Mouse (Mus musculus): ENCODE results near the gene Insc. TPM values are rescaled to one million over a fixed set of nuclear protein-coding genes. Genes with fewer than 3 reads are reported as not detected.
A peak's percentile ranks its signal among the peaks of the same experiment; 100 is the strongest.

Insc gene
- polyA plus RNA-seq, 1 experiment from 2014 or later, result 18.1 TPM

DNA sequence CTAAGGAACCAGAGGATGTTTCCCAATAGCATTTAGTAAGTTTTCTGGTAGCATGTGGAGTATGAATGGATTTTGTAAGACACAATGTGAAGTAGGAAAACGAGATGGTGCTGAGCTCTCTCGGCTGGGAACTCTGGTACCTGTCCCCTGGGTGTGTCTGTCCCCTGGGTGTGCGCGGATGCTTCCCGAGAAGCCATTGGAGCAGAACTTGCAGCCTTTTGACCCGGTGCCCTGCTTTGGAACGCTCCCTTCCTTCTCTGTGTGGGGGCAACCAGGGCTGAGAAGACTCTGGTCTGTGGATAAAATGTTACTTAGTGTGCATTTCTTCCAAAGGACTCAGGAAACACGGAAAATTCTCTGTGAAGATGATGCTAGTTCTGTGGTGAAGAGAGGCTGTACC is 75.3 kb downstream of the Insc start:
- no peak for ATAC-seq (ENCODE audit: low read depth)
- Histone ChIP-seq H3K36me3 (ENCODE audit: control insufficient read depth, insufficient read depth, low read length) (no peaks in the 10 kb centered on the region), H3K4me3 (ENCODE audit: low read depth, low read length) (no peak overlapping the region), H3K4me2 (ENCODE audit: low read depth, low read length) (no peak overlapping the region), H3K9ac (ENCODE audit: low read depth, low read length) (no peak overlapping the region), H3K9me3 (ENCODE audit: control insufficient read depth, low read length) (no peaks in the 10 kb centered on the region), H3K27ac (replicated peaks; ENCODE audit: low read depth, low read length) (no peak overlapping the region), H3K4me1 (ENCODE audit: control insufficient read depth, insufficient read depth, low read length) (no peaks in the 10 kb centered on the region), H3K27me3 (replicated peaks; ENCODE audit: control insufficient read depth, insufficient read depth, low read length) (no peaks in the 10 kb centered on the region)
- 73% methylated on average over 8 of the region's 8 CpGs for WGBS
- DNase-seq (ENCODE audit: low spot score), result no peak

DNA sequence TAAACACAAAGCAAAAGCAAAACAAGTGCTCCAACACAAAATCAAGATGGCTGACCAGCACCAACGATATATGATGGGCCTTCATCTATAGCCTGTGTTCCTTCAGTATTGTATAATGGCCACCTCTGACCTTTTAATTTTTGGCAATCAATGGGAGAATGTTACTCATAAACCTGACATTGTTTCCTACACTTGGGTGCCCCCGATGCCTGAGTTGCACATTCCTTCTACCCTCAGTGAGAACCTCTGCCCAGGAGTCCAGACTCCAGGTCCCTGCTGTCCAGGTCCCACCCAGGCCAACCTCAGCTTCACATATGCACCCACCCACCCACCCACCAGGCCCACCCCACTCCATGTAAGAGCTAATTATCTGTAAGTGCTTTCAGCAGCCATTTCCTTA is 79.2 kb downstream of the Insc start:
- H3K9ac ChIP-seq (ENCODE audit: low read depth, low read length), result no peak overlapping the region
- H3K27me3 ChIP-seq (replicated peaks; ENCODE audit: control insufficient read depth, insufficient read depth, low read length), result no peaks in the 10 kb centered on the region
- H3K9me3 ChIP-seq (ENCODE audit: control insufficient read depth, low read length), result no peaks in the 10 kb centered on the region
- H3K27ac ChIP-seq (replicated peaks; ENCODE audit: low read depth, low read length), result no peak overlapping the region
- no peak overlapping the region for H3K4me2 ChIP-seq (ENCODE audit: low read depth, low read length)
- ATAC-seq (ENCODE audit: low read depth) (no peak), DNase-seq (ENCODE audit: low spot score) (no peak)
- WGBS, result 74% methylated on average over 2 of the region's 2 CpGs
- no peak overlapping the region for H3K4me3 ChIP-seq (ENCODE audit: low read depth, low read length)
- H3K4me1 ChIP-seq (ENCODE audit: control insufficient read depth, insufficient read depth, low read length), result no peaks in the 10 kb centered on the region
- no peaks in the 10 kb centered on the region for H3K36me3 ChIP-seq (ENCODE audit: control insufficient read depth, insufficient read depth, low read length)

DNA sequence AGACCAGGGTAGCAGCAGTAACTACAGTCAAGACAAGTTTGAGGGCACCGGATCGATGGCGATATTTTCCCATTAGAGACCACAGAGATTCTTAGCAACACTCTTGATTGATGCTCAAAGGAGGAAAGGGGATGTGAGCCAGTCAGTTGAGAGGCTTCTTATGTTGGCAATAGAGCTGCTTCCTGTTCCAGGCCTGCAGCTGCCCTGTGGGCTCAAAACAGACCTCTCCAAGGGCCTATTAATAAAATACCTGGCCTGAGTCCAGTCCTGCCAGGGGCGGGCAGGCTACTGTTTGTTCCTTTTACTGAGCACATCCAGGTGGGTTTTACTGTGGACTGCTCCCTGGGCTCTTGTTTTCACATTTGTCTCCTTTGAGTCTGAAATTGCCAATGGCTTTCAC is 83.9 kb downstream of the Insc start:
- 63% methylated on average over 4 of the region's 4 CpGs for WGBS
- Histone ChIP-seq H3K4me1 (ENCODE audit: control insufficient read depth, insufficient read depth, low read length) (no peaks in the 10 kb centered on the region), H3K9me3 (ENCODE audit: control insufficient read depth, low read length) (no peaks in the 10 kb centered on the region), H3K36me3 (ENCODE audit: control insufficient read depth, insufficient read depth, low read length) (no peaks in the 10 kb centered on the region), H3K9ac (ENCODE audit: low read depth, low read length) (no peak overlapping the region), H3K27ac (replicated peaks; ENCODE audit: low read depth, low read length) (no peak overlapping the region), H3K4me3 (ENCODE audit: low read depth, low read length) (no peak overlapping the region), H3K27me3 (replicated peaks; ENCODE audit: control insufficient read depth, insufficient read depth, low read length) (no peaks in the 10 kb centered on the region), H3K4me2 (ENCODE audit: low read depth, low read length) (no peak overlapping the region)
- no peak for DNase-seq (ENCODE audit: low spot score)
- no peak for ATAC-seq (ENCODE audit: low read depth)

DNA sequence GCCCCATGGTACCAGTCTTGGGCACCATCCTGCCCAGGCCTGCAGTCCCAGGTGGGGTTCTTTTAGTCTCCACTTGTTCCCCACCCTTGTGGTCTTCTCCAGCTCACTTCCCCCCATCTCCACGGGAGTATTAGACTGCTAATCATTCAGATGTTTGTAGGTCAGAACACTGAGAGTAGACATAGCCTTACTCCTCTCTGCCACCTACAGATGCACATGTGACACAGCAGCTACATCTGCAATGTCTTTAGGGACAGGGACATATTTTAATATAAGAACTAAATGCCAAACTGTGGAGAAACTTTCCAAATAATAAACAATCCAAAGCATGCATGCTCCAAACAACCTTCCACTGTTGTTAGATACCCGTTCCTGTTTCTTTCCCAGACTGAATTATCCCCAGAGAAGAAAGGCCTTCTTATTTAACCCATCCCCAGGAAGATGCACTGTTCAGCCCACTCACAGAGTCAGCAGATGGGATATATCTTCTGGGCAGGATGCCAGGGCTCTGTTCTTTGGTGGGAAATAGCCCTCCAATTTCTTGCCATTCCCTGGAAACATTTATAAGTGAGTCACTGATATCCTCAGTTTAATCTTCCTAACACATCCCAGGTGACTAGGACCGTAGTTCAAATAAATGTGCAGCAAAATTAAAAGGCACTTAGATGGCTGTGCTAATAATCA is 88.9 kb downstream of the Insc start:
- Histone ChIP-seq H3K4me1 (ENCODE audit: control insufficient read depth, insufficient read depth, low read length) (no peaks in the 10 kb centered on the region), H3K27ac (replicated peaks; ENCODE audit: low read depth, low read length) (no peak overlapping the region), H3K36me3 (ENCODE audit: control insufficient read depth, insufficient read depth, low read length) (no peaks in the 10 kb centered on the region), H3K9me3 (ENCODE audit: control insufficient read depth, low read length) (no peaks in the 10 kb centered on the region), H3K4me2 (ENCODE audit: low read depth, low read length) (no peak overlapping the region), H3K4me3 (ENCODE audit: low read depth, low read length) (no peak overlapping the region), H3K27me3 (replicated peaks; ENCODE audit: control insufficient read depth, insufficient read depth, low read length) (no peaks in the 10 kb centered on the region), H3K9ac (ENCODE audit: low read depth, low read length) (no peak overlapping the region)
- DNase-seq (ENCODE audit: low spot score), result peak; percentile 63
- WGBS, result 32% methylated on average over 3 of the region's 3 CpGs
- ATAC-seq (ENCODE audit: low read depth), result no peak

DNA sequence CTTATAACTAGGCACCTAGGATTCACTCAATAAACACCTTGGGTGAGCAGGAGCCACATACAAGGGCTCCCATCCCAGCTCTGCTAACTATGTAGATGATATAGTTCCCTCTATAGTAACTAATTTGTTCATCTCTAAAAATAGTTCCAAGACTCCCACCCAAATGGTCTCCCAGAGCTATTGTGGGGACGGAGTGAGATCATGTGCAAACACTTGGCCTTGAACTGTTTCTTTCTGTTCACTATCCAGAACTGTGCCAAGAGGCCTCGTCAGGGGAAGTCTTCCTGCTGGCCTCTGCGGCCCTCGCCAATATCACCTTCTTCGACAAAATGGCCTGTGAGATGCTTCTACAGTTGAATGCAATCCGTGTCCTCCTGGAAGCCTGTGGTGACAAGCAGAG is 91.0 kb downstream of the Insc start:
- no peak overlapping the region for H3K9ac ChIP-seq (ENCODE audit: low read depth, low read length)
- no peak overlapping the region for H3K4me3 ChIP-seq (ENCODE audit: low read depth, low read length)
- no peaks in the 10 kb centered on the region for H3K4me1 ChIP-seq (ENCODE audit: control insufficient read depth, insufficient read depth, low read length)
- H3K4me2 ChIP-seq (ENCODE audit: low read depth, low read length), result no peak overlapping the region
- H3K27ac ChIP-seq (replicated peaks; ENCODE audit: low read depth, low read length), result no peak overlapping the region
- DNase-seq (ENCODE audit: low spot score) (no peak), ATAC-seq (ENCODE audit: low read depth) (no peak)
- no peaks in the 10 kb centered on the region for H3K9me3 ChIP-seq (ENCODE audit: control insufficient read depth, low read length)
- WGBS, result 83% methylated on average over 6 of the region's 6 CpGs
- H3K27me3 ChIP-seq (replicated peaks; ENCODE audit: control insufficient read depth, insufficient read depth, low read length), result no peaks in the 10 kb centered on the region
- H3K36me3 ChIP-seq (ENCODE audit: control insufficient read depth, insufficient read depth, low read length), result no peaks in the 10 kb centered on the region

DNA sequence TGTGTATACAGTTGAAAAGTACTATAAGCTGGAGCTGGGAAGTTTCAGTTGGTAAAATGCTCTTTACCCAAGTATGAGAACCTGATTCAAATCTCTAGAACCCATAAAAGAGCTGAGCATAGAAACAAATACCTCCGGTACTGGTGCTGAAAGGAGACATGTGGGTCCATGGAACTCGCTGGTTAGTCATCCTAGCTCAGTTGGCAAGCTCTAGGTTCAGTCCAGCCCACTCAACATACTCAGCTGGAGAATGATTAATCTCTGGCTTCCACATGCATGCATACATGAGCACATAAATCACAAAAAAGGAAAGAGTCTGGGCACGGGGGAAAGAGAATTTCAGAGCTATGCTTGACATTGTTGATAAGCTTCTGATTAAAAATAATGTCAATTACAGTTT is 93.8 kb downstream of the Insc start:
- DNase-seq (ENCODE audit: low spot score), result no peak
- no peaks in the 10 kb centered on the region for H3K36me3 ChIP-seq (ENCODE audit: control insufficient read depth, insufficient read depth, low read length)
- no peak overlapping the region for H3K9ac ChIP-seq (ENCODE audit: low read depth, low read length)
- WGBS, result 74% methylated on average over 3 of the region's 3 CpGs
- no peak overlapping the region for H3K4me2 ChIP-seq (ENCODE audit: low read depth, low read length)
- H3K27me3 ChIP-seq (replicated peaks; ENCODE audit: control insufficient read depth, insufficient read depth, low read length), result no peaks in the 10 kb centered on the region
- ATAC-seq (ENCODE audit: low read depth), result no peak
- no peaks in the 10 kb centered on the region for H3K4me1 ChIP-seq (ENCODE audit: control insufficient read depth, insufficient read depth, low read length)
- H3K27ac ChIP-seq (replicated peaks; ENCODE audit: low read depth, low read length), result no peak overlapping the region
- no peak overlapping the region for H3K4me3 ChIP-seq (ENCODE audit: low read depth, low read length)
- no peaks in the 10 kb centered on the region for H3K9me3 ChIP-seq (ENCODE audit: control insufficient read depth, low read length)

DNA sequence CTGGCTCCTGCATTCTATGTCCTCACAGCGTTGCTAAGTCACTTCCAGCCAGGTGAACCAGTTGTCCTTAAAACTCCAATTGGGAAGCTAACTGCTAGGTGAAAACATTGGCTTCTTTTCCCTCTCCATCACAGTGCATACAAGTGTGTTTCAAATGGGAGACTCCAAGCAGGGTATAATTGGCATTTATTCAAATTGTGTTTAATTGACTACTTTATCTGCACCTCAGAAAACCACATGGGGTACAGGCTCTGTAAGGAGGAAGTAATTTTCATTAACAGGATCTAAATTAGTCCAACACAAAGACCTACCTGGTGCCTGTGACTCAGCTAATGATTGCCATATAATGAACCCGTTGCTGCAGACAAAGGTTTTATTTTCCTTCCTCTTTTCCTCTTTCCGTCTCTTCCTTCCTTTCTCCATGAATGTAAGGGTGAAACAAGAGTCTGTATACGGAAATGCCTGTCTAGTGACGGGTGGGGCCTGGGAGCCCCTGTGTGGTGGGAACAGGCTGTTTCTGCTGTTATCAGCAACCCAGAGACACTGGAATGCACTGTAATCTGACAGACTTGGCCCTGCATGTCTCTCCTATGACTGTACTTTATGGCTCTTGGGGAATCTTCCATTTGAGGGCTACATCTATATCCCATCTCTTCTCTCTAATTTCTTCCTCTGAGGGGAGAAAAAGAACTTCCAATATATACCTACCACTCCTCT is 96.7 kb downstream of the Insc start:
- DNase-seq (ENCODE audit: low spot score), result no peak
- no peak overlapping the region for H3K27ac ChIP-seq (replicated peaks; ENCODE audit: low read depth, low read length)
- 44% methylated on average over 5 of the region's 5 CpGs for WGBS

DNA sequence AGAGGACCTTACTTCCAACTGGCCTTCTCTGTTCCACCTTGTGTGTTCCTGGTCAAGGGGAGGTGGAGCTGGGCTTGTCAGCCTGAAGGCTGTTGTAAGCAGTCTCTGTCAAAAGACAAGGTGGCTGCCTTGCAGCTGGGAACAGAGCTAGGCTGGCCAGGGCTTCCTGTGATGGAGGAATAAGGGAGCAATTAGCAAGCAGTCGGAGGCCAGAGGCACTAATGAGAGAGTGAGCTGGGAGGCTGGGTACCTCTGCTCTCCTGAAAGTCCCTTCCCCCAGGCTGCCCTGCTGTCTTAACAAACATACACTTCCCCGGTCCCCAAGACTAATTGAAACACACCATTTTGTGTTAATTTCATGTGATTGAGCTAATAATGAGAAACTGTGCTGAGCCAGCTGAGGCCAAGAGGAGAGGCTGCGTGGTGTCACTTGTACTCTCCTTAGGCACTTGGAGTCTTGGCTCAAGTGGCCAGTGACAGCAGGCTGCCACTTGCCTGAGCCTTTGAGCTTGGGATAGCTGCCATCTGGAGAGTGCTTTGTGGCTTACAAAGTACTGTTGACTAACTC is 99.2 kb downstream of the Insc start:
- Histone ChIP-seq H3K4me3 (ENCODE audit: low read depth, low read length) (no peak overlapping the region), H3K27ac (replicated peaks; ENCODE audit: low read depth, low read length) (no peak overlapping the region), H3K9ac (ENCODE audit: low read depth, low read length) (no peak overlapping the region), H3K4me2 (ENCODE audit: low read depth, low read length) (no peak overlapping the region), H3K27me3 (replicated peaks; ENCODE audit: control insufficient read depth, insufficient read depth, low read length) (no peaks in the 10 kb centered on the region), H3K4me1 (ENCODE audit: control insufficient read depth, insufficient read depth, low read length) (no peaks in the 10 kb centered on the region), H3K36me3 (ENCODE audit: control insufficient read depth, insufficient read depth, low read length) (no peaks in the 10 kb centered on the region), H3K9me3 (ENCODE audit: control insufficient read depth, low read length) (no peaks in the 10 kb centered on the region)
- DNase-seq (ENCODE audit: low spot score) (peak; percentile 17), ATAC-seq (ENCODE audit: low read depth) (peak; percentile 77)
- WGBS, result 29% methylated on average over 3 of the region's 3 CpGs

More for the DNA sequence above, 96.7 kb downstream of the Insc start:
- Histone ChIP-seq H3K9ac (ENCODE audit: low read depth, low read length) (no peak overlapping the region), H3K4me3 (ENCODE audit: low read depth, low read length) (no peak overlapping the region), H3K27me3 (replicated peaks; ENCODE audit: control insufficient read depth, insufficient read depth, low read length) (no peaks in the 10 kb centered on the region), H3K36me3 (ENCODE audit: control insufficient read depth, insufficient read depth, low read length) (no peaks in the 10 kb centered on the region), H3K4me2 (ENCODE audit: low read depth, low read length) (no peak overlapping the region), H3K9me3 (ENCODE audit: control insufficient read depth, low read length) (no peaks in the 10 kb centered on the region), H3K4me1 (ENCODE audit: control insufficient read depth, insufficient read depth, low read length) (no peaks in the 10 kb centered on the region)
- no peak for ATAC-seq (ENCODE audit: low read depth)
